Mouse (Mus musculus): ENCODE results near the gene Ppard. TPM values are rescaled to one million over a fixed set of nuclear protein-coding genes. Genes with fewer than 3 reads are reported as not detected.

Gene Ppard
- total and polyA plus RNA-seq, 3 experiments: 39.3 to 65.5 (median 60.3) TPM

- DNase-seq: no peak
Observed at GRCm38 (mm10) chr17:28340578-28340977, 108.1 kb downstream of the Ppard start.

GRCm38 (mm10) chr17:28341091-28341490 is 108.6 kb downstream of the Ppard start:
- DNase-seq: peak; percentile 85

- no peak for DNase-seq
Observed at GRCm38 (mm10) chr17:28344050-28344607, 111.6 kb downstream of the Ppard start.

- no peak for DNase-seq
Observed at GRCm38 (mm10) chr17:28344670-28345069, 112.2 kb downstream of the Ppard start.

GRCm38 (mm10) chr17:28345271-28345721 is 112.8 kb downstream of the Ppard start:
- no peak for DNase-seq

- DNase-seq: no peak
Observed at GRCm38 (mm10) chr17:28345882-28346281, 113.4 kb downstream of the Ppard start.

GRCm38 (mm10) chr17:28347327-28347726 is 114.8 kb downstream of the Ppard start:
- DNase-seq: no peak

- no peak for DNase-seq
Observed at GRCm38 (mm10) chr17:28348211-28348610, 115.7 kb downstream of the Ppard start.

- no peak for DNase-seq
Observed at GRCm38 (mm10) chr17:28349264-28349880, 116.9 kb downstream of the Ppard start.

GRCm38 (mm10) chr17:28349901-28350465 is 117.5 kb downstream of the Ppard start:
- peak; percentile 78 for DNase-seq

- peak; percentile 89 for DNase-seq
Observed at GRCm38 (mm10) chr17:28350466-28351352, 118.2 kb downstream of the Ppard start, which contains the start of gene Tead3. Gene Tead3 (minus strand): TSS chr17:28350817.

Other genes starting within 250 kb of the Ppard start
- under 1 TPM in 1 of 2 experiments, not detected in 1; 0.24 TPM for gene Tcp11, start 152.1 kb upstream of the Ppard start, total RNA-seq (2021)
- 0.08 TPM in 1 of 2 replicates, not detected in the other for gene Tcp11, start 152.1 kb upstream of the Ppard start, polyA plus RNA-seq (2012; rRNA removed)
- gene Scube3, start 90.6 kb upstream of the Ppard start, total RNA-seq (2021): 10 to 100 TPM in 1 of 2 experiments, 1 to 10 TPM in 1; 9.8 to 16.7 TPM
- gene Scube3, start 90.6 kb upstream of the Ppard start, polyA plus RNA-seq (2012; rRNA removed): 28.1 and 33.1 TPM in 2 replicates
- 10 to 100 TPM; 31.3 to 39.2 TPM for gene Zfp523, start 55.6 kb upstream of the Ppard start, total RNA-seq (2021)
- 118 and 122 TPM in 2 replicates for gene Zfp523, start 55.6 kb upstream of the Ppard start, polyA plus RNA-seq (2012; rRNA removed)
- 1 to 10 TPM; 1.5 to 1.8 TPM for gene Def6, start 24.9 kb upstream of the Ppard start, total RNA-seq (2021)
- 2.8 and 3.3 TPM in 2 replicates for gene Def6, start 24.9 kb upstream of the Ppard start, polyA plus RNA-seq (2012; rRNA removed)
- 10 to 100 TPM; 19.5 to 22.5 TPM for gene Fance, start 80.8 kb downstream of the Ppard start, total RNA-seq (2021)
- 27.8 and 31.5 TPM in 2 replicates for gene Fance, start 80.8 kb downstream of the Ppard start, polyA plus RNA-seq (2012; rRNA removed)
- gene Rpl10a, start 95.8 kb downstream of the Ppard start, total RNA-seq (2021): 100 to 1,000 TPM; 826 to 935 TPM
- 2,217 and 2,897 TPM in 2 replicates for gene Rpl10a, start 95.8 kb downstream of the Ppard start, polyA plus RNA-seq (2012; rRNA removed)
- gene Tead3, start 118.1 kb downstream of the Ppard start, total RNA-seq (2021): 10 to 100 TPM in 1 of 2 experiments, 1 to 10 TPM in 1; 8.6 to 12.5 TPM
- 15.9 and 17.6 TPM in 2 replicates for gene Tead3, start 118.1 kb downstream of the Ppard start, polyA plus RNA-seq (2012; rRNA removed)
- not detected for gene Tulp1, start 132.5 kb downstream of the Ppard start, total RNA-seq (2021)
- gene Tulp1, start 132.5 kb downstream of the Ppard start, polyA plus RNA-seq (2012; rRNA removed): 0.49 and 0.91 TPM in 2 replicates